Mouse (Mus musculus): ENCODE data around the gene Stxbp6. TPM values are rescaled to one million over a fixed set of nuclear protein-coding genes. Genes with fewer than 3 reads are reported as not detected.

The Stxbp6 gene
- total and polyA plus RNA-seq, 3 experiments = not detected

DNA sequence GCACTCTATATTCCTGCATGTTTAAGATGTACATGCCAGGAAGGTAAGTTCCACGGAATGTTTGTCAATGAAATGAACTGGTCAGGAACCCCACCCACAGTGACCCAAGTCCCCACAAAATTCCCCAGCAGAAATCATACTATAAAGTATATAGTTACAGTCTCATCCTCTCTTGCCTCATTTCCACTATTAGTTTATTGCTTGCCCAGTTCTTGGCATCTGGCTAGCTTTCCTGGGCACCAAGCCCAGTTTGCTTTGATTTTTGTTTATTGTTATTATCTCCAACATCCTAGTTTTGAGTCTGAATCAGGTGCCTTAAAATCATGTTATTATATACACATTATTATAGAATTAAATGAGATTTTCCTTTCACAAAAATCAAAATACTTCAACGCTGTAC lies 168.5 kb downstream of the Stxbp6 start:
- no peaks in the 10 kb centered on the region for H3K4me1 ChIP-seq (ENCODE audit: control insufficient read depth in 1 of 2, insufficient read depth in 2 of 2)
- no peak overlapping the region for H3K27ac ChIP-seq (ENCODE audit: insufficient read depth, low read depth)
- no peak overlapping the region for H3K4me2 ChIP-seq (ENCODE audit: insufficient read depth, low read depth, poor library complexity, severe bottlenecking)
- no peak overlapping the region for H3K9ac ChIP-seq (ENCODE audit: insufficient read depth, low read depth)
- no peaks in the 10 kb centered on the region for H3K36me3 ChIP-seq (replicated peaks in 1 of 2; ENCODE audit: control insufficient read depth in 1 of 2, insufficient read depth in 1 of 2, low read length in 1 of 2)
- peaks cover 24% of the 10 kb centered on the region for H3K9me3 ChIP-seq (replicated peaks; ENCODE audit: low read length)
- H3K79me2 ChIP-seq (replicated peaks; ENCODE audit: control insufficient read depth, extremely low read depth, insufficient read depth, poor library complexity, severe bottlenecking) = no peaks in the 10 kb centered on the region
- TF ChIP-seq RCOR1 (conservative IDR thresholded peaks at IDR 0.05; ENCODE audit: low read depth, low read length) = no peak
- no peak for TF ChIP-seq MEF2A (IDR thresholded peaks at IDR 0.05; ENCODE audit: borderline replicate concordance, low read depth, low read length)
- TF ChIP-seq TBP (conservative IDR thresholded peaks at IDR 0.05; ENCODE audit: low read depth, low read length) = no peak
- TF ChIP-seq SIN3A (IDR thresholded peaks at IDR 0.05; ENCODE audit: low read length) = no peak
- TF ChIP-seq RAD21 (IDR thresholded peaks at IDR 0.05; ENCODE audit: low read depth, low read length) = no peak
- no peak for TF ChIP-seq MXI1 (IDR thresholded peaks at IDR 0.05; ENCODE audit: low read depth, low read length)
- TF ChIP-seq HCFC1 (IDR thresholded peaks at IDR 0.05; ENCODE audit: low read depth, low read length) = no peak
- TF ChIP-seq JUN (IDR thresholded peaks at IDR 0.05; ENCODE audit: insufficient read depth, low read depth, low read length) = no peak
- no peak for TF ChIP-seq CHD2 (IDR thresholded peaks at IDR 0.05; ENCODE audit: low read length)
- no peak for TF ChIP-seq CHD1 (IDR thresholded peaks at IDR 0.05; ENCODE audit: low read depth, low read length)
- no peak for TF ChIP-seq EP300 (IDR thresholded peaks at IDR 0.05; ENCODE audit: low read length)
- TF ChIP-seq JUND (conservative IDR thresholded peaks at IDR 0.05; ENCODE audit: low read depth, low read length) = no peak
- TF ChIP-seq POLR2A (IDR thresholded peaks at IDR 0.05; ENCODE audit: low read depth, low read length) = no peak
- TF ChIP-seq MAX (IDR thresholded peaks at IDR 0.05; ENCODE audit: low read length) = no peak
- no peak for TF ChIP-seq MAFK (IDR thresholded peaks at IDR 0.05; ENCODE audit: insufficient replicate concordance, low read length)
- H3K4me3 ChIP-seq (replicated peaks in 1 of 3; ENCODE audit: low read depth in 2 of 3, low read length in 2 of 3, poor library complexity in 1 of 3) = no peak overlapping the region
- dilution Hi-C loops (cut with MboI; ENCODE audit: extremely low pct_ligation_motif_present, extremely low pct_unique_long_range_greater_than_20kb, low sequenced_read_pairs) (no loop called here), in situ Hi-C loops (cut with MboI; ENCODE audit: low pct_ligation_motif_present, low pct_unique_long_range_greater_than_20kb, low sequenced_read_pairs) (no loop called here)
- no peaks in the 10 kb centered on the region for H3K27me3 ChIP-seq (replicated peaks)
- DNase-seq (ENCODE audit: extremely low read depth) = no peak

DNA sequence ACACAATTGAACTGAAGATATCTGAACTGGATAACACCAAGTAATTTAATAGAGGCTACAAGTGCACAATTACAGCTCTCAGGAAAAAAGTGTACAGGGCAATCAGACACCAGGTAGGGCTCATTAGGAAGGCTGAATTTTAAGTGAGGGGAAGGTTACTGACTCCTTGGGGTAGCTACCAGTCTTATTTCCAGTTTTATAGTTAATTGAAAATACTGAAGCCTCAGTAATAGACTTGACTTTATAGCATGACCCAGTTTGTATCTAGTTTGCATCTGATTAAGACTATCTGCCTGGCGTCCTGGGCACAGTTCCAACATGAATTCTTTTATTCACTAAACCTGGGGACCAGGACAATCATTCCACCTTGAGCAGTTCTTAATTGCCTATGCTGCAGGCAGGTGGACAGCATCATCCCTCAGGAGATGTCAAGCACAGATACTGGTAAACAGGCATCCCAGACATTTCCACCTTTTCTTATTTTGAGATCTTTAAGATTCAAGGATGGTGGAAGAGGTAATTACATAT lies 171.2 kb downstream of the Stxbp6 start:
- no peaks in the 10 kb centered on the region for H3K4me1 ChIP-seq (ENCODE audit: control insufficient read depth in 1 of 2, insufficient read depth in 2 of 2)
- H3K4me3 ChIP-seq (replicated peaks in 1 of 3; ENCODE audit: low read depth in 2 of 3, low read length in 2 of 3, poor library complexity in 1 of 3) = no peak overlapping the region
- TF ChIP-seq E2F4 (IDR thresholded peaks at IDR 0.05; ENCODE audit: insufficient replicate concordance, low read depth, low read length) (no peak), BHLHE40 (IDR thresholded peaks at IDR 0.05; ENCODE audit: low read depth, low read length) (no peak), JUN (IDR thresholded peaks at IDR 0.05; ENCODE audit: insufficient read depth, low read depth, low read length) (no peak), MYC (IDR thresholded peaks at IDR 0.05; ENCODE audit: low read depth, low read length) (no peak), RCOR1 (conservative IDR thresholded peaks at IDR 0.05; ENCODE audit: low read depth, low read length) (no peak), POLR2AphosphoS2 (IDR thresholded peaks at IDR 0.05; ENCODE audit: low read depth, low read length) (no peak), UBTF (IDR thresholded peaks at IDR 0.05; ENCODE audit: low read depth, low read length) (no peak), POLR2A (IDR thresholded peaks at IDR 0.05; ENCODE audit: low read depth, low read length) (no peak), ETS1 (conservative IDR thresholded peaks at IDR 0.05; ENCODE audit: low read depth, low read length) (no peak), ELF1 (IDR thresholded peaks at IDR 0.05; ENCODE audit: low read depth, low read length) (no peak), TCF12 (IDR thresholded peaks at IDR 0.05; ENCODE audit: low read depth, low read length) (no peak), EP300 (IDR thresholded peaks at IDR 0.05; ENCODE audit: low read length) (no peak), CHD2 (IDR thresholded peaks at IDR 0.05; ENCODE audit: low read length) (no peak), HCFC1 (IDR thresholded peaks at IDR 0.05; ENCODE audit: low read depth, low read length) (no peak), KAT2A (IDR thresholded peaks at IDR 0.05; ENCODE audit: insufficient replicate concordance, low read length) (no peak), ZNF384 (IDR thresholded peaks at IDR 0.05; ENCODE audit: low read depth, low read length) (no peak), JUND (conservative IDR thresholded peaks at IDR 0.05; ENCODE audit: low read depth, low read length) (no peak)
- H3K79me2 ChIP-seq (replicated peaks; ENCODE audit: control insufficient read depth, extremely low read depth, insufficient read depth, poor library complexity, severe bottlenecking) = no peaks in the 10 kb centered on the region
- dilution Hi-C loops (cut with MboI; ENCODE audit: extremely low pct_ligation_motif_present, extremely low pct_unique_long_range_greater_than_20kb, low sequenced_read_pairs) = no loop called here
- no peaks in the 10 kb centered on the region for H3K36me3 ChIP-seq (replicated peaks in 1 of 2; ENCODE audit: control insufficient read depth in 1 of 2, insufficient read depth in 1 of 2, low read length in 1 of 2)
- no peak overlapping the region for H3K4me2 ChIP-seq (ENCODE audit: insufficient read depth, low read depth, poor library complexity, severe bottlenecking)
- no peak overlapping the region for H3K27ac ChIP-seq (ENCODE audit: insufficient read depth, low read depth)
- in situ Hi-C loops (cut with MboI; ENCODE audit: low pct_ligation_motif_present, low pct_unique_long_range_greater_than_20kb, low sequenced_read_pairs) = no loop called here
- DNase-seq (ENCODE audit: extremely low read depth) = no peak
- H3K9ac ChIP-seq (ENCODE audit: insufficient read depth, low read depth) = no peak overlapping the region
- H3K27me3 ChIP-seq (replicated peaks) = no peaks in the 10 kb centered on the region
- H3K9me3 ChIP-seq (replicated peaks; ENCODE audit: low read length) = peaks cover 39% of the 10 kb centered on the region

Data from CH12.LX (cell line).